Mouse (Mus musculus) spleen, adult 2 months (tissue): ENCODE data around the gene Smad1. TPM values are rescaled to one million over a fixed set of nuclear protein-coding genes. Genes with fewer than 3 reads are reported as not detected.

Experiments
- DNase-seq, 2 experiments: peaks; one replicate each; pipeline versions ENCODE4 v3.0.0 to v3.0.0-alpha.2; 2012 to 2021; ENCODE audit warnings: low spot score in 2 of 2, low read depth in 1 of 2
- H3K27ac ChIP-seq: fragments of 200-500 bp; 2 replicates; pipeline ENCODE4 v1.5.1; 2012; ENCODE audit warnings: low read length, inconsistent platforms; ENCODE audit not compliant: insufficient read depth
- H3K27me3 ChIP-seq: fragments of 200-500 bp; 2 replicates; pipeline ENCODE4 v1.6.1; 2012; ENCODE audit warnings: mild to moderate bottlenecking, moderate library complexity, low read length, inconsistent platforms; ENCODE audit not compliant: control insufficient read depth, insufficient read depth
- H3K36me3 ChIP-seq: fragments of 200-500 bp; 2 replicates; pipeline ENCODE4 v1.6.1; 2012; ENCODE audit warnings: mild to moderate bottlenecking, low read length, inconsistent platforms; ENCODE audit not compliant: control insufficient read depth, insufficient read depth
- H3K4me1 ChIP-seq: fragments of 200-500 bp; 2 replicates; pipeline ENCODE4 v1.6.1; 2011; ENCODE audit warnings: inconsistent platforms; ENCODE audit not compliant: control insufficient read depth, insufficient read depth, insufficient read length
- H3K4me3 ChIP-seq: fragments of 200-500 bp; 2 replicates; pipeline ENCODE4 v1.5.1; 2011; ENCODE audit warnings: mild to moderate bottlenecking, inconsistent platforms; ENCODE audit not compliant: insufficient read depth, insufficient read length; ENCODE audit errors: extremely low read depth
- CTCF ChIP-seq: fragments of 200-500 bp; IDR thresholded peaks from 2 replicates; pipeline ENCODE4 v1.5.1; 2011; ENCODE audit warnings: mild to moderate bottlenecking, inconsistent platforms; ENCODE audit not compliant: insufficient read depth, insufficient read length, insufficient replicate concordance; ENCODE audit errors: extremely low read depth
- POLR2A ChIP-seq: fragments of 200-500 bp; IDR thresholded peaks from 2 replicates; pipeline ENCODE4 v1.6.1; 2011; ENCODE audit warnings: low read depth, low read length, inconsistent platforms
- WGBS: fragments of 180-500 bp; shearing (Covaris S2); methylation state at CpG from one replicate; pipeline ENCODE4 v1.1.7; 2018; 5-methylcytosine and 5-hydroxymethylcytosine counted together
- polyA plus RNA-seq: library from polyadenylated mRNA; depleted of rRNA; stranded (reverse); fragments of >200 nt; gene quantifications from 2 replicates; pipeline ENCODE4 v1.2.3, GENCODE M21; 2012

Gene Smad1
- polyA plus RNA-seq, 1 experiment: 16.7 TPM

GRCm38 (mm10) chr8:79360302-79360701 lies 39.0 kb downstream of the Smad1 start:
- DNase-seq: no peak
- TF ChIP-seq CTCF (no peak), POLR2A (no peak)
- Histone ChIP-seq H3K36me3 (no peaks in the 10 kb centered on the region), H3K4me3 (no peak overlapping the region), H3K27ac (no peak overlapping the region), H3K4me1 (peaks cover 2% of the 10 kb centered on the region), H3K27me3 (no peaks in the 10 kb centered on the region)
- WGBS: 87% methylated on average over 9 of the region's 9 CpGs

DNA sequence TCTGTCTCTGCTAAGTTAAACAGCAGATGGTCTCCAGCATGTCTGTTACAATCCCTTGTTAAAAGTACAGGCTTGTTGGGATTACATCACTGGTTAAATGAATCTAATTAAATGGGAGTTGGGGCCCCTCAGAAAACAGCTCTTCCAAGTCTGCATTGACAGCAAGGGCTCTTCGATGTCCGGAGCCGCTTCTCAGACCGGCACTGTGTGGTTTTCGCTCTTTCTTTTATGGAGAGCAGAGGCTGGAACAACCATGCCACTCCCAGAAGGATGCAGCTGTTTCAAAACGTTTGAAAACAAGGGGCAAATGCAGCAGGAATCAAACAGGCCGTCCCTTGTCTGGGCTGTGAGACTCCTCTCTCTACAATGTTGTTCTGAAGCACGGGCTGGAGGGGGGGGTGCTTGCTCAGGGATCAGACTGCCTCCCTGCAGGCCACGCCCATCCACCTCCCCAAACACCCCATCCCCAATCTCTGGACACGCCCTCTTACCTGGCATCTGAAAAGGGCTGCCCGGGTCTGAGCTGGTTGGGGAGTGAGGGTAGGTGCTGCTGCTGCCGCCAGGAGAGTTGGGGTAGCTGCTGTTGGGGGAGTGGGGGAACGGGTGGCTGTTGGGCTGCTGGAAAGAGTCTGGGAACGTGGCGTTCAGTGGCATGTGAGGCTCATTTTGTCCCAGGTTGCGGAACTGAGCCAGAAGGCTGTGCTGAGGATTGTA lies 43.4 kb downstream of the Smad1 start:
- 88% methylated on average over 16 of the region's 16 CpGs for WGBS
- TF ChIP-seq CTCF (no peak), POLR2A (no peak)
- H3K4me3 ChIP-seq: no peak overlapping the region

GRCm38 (mm10) chr8:79354009-79354408 lies 45.3 kb downstream of the Smad1 start:
- Histone ChIP-seq H3K27me3 (no peaks in the 10 kb centered on the region), H3K36me3 (peaks cover 3% of the 10 kb centered on the region; the same call in 1 of the 2 replicates), H3K4me1 (no peaks in the 10 kb centered on the region), H3K4me3 (no peak overlapping the region), H3K27ac (no peak overlapping the region)
- DNase-seq: no peak
- 86% methylated on average over 7 of the region's 7 CpGs for WGBS
- TF ChIP-seq POLR2A: no peak
- TF ChIP-seq CTCF: no peak

More for the DNA sequence above, 43.4 kb downstream of the Smad1 start:
- no peak overlapping the region for H3K27ac ChIP-seq
- no peak for DNase-seq
- peaks cover 1% of the 10 kb centered on the region; the same call in 1 of the 2 replicates for H3K36me3 ChIP-seq
- no peaks in the 10 kb centered on the region for H3K4me1 ChIP-seq
- no peaks in the 10 kb centered on the region for H3K27me3 ChIP-seq

DNA sequence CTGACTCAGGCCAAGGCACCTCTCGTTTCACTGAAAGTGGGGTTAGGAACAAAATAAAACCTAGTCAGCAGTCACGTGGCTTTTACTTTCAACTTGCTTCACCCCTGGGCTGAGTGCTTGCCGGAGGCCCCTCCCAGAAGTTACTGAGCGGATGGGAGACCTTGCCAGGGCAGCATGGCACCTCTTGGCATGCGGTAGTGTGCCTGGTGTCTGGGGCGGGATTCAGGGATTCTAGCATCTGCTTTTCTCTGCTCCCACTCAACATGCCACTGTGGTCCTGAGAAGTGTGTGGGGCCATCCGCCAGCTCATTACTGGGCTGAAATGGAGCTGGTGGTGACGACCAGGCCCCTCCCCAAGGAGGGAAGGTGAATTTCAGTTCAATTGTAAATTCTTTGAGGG lies 47.4 kb downstream of the Smad1 start:
- no peak for TF ChIP-seq CTCF
- no peak for TF ChIP-seq POLR2A
- Histone ChIP-seq H3K27me3 (no peaks in the 10 kb centered on the region), H3K27ac (no peak overlapping the region), H3K36me3 (peaks cover 3% of the 10 kb centered on the region; the same call in 1 of the 2 replicates), H3K4me3 (no peak overlapping the region), H3K4me1 (0 out of 2 replicates have a peak, but pooled peaks cover 2% of the 10 kb centered on the region)
- 85% methylated on average over 8 of the region's 8 CpGs for WGBS
- DNase-seq: no peak

DNA sequence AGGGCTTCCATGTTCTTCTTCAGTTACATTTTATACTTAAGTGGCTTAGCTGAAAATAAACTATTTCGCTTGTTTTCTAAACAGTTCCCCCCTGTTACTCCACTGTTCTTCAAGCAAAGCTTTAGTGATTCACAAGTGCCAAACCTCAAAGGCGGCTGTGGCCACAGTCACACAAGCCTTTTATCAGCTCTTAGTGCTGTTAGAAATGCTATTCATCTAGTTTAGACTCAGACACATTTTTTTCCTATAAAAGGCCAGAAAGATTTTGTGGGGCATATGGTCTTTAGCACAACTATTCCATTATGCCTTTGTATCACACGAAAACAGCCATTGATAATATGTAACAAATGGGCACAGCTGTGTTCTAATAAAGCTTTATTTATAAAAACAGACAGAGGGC lies 48.5 kb downstream of the Smad1 start:
- Histone ChIP-seq H3K4me3 (no peak overlapping the region), H3K36me3 (peaks cover 3% of the 10 kb centered on the region; the same call in 1 of the 2 replicates), H3K27me3 (no peaks in the 10 kb centered on the region), H3K27ac (no peak overlapping the region), H3K4me1 (0 out of 2 replicates have a peak, but pooled peaks cover 2% of the 10 kb centered on the region)
- no peak for DNase-seq
- 82% methylated on average over 3 of the region's 3 CpGs for WGBS
- TF ChIP-seq POLR2A: no peak
- no peak for TF ChIP-seq CTCF

GRCm38 (mm10) chr8:79350094-79350593 lies 49.2 kb downstream of the Smad1 start:
- Histone ChIP-seq H3K27me3 (no peaks in the 10 kb centered on the region), H3K4me1 (0 out of 2 replicates have a peak, but pooled peaks cover 2% of the 10 kb centered on the region), H3K4me3 (no peak overlapping the region), H3K27ac (no peak overlapping the region), H3K36me3 (peaks cover 3% of the 10 kb centered on the region; the same call in 1 of the 2 replicates)
- WGBS: 67% methylated on average over 6 of the region's 6 CpGs
- TF ChIP-seq POLR2A (no peak), CTCF (no peak)
- DNase-seq: no peak

- Histone ChIP-seq H3K36me3 (peaks cover 6% of the 10 kb centered on the region), H3K4me3 (no peak overlapping the region), H3K27ac (no peak overlapping the region), H3K4me1 (0 out of 2 replicates have a peak, but pooled peaks cover 2% of the 10 kb centered on the region), H3K27me3 (no peaks in the 10 kb centered on the region)
- no peak for DNase-seq
- TF ChIP-seq POLR2A: no peak
- 93% methylated on average over 10 of the region's 10 CpGs for WGBS
These were observed 52.9 kb downstream of the Smad1 start for GRCm38 (mm10) chr8:79346414-79346813.
